16 mouse cellular contexts compared by ENCODE assay signal in genomic region chr1:67981386-67981785, GRCm38 (mm10).
"Had no signal": no experiment of that assay in that cellular context is flagged by ENCODE, and none has a peak within 500 bp of the region (broad histone marks: within the 10 kb centered on the region; RNA-seq: fewer than 3 reads in every experiment).

No protein-coding gene starts in this region.

- H3K9me3 ChIP-seq: neural tube, embryonic 12.5 days; neural tube, embryonic 13.5 days; neural tube, embryonic 15.5 days; stomach, embryonic 15.5 days had no signal

- H3K4me3 ChIP-seq: neural tube, embryonic 12.5 days; neural tube, embryonic 13.5 days; neural tube, embryonic 15.5 days; stomach, embryonic 15.5 days had no signal

- DNase-seq: retina, postnatal 1 day; right cerebral cortex, adult 18-20 months; right cerebral cortex, postnatal 14 days; right cerebral cortex, postnatal 25 days; right cerebral cortex, postnatal 4 days; spleen, adult 18-20 months; thymus, adult 18-20 months; thymus, adult 2 months; thymus, postnatal 14 days; thymus, postnatal 25 days; thymus, postnatal 36 days; thymus, postnatal 4 days had no signal

- H3K27ac ChIP-seq: neural tube, embryonic 12.5 days; neural tube, embryonic 13.5 days; neural tube, embryonic 15.5 days; stomach, embryonic 15.5 days had no signal

- H3K9ac ChIP-seq: neural tube, embryonic 12.5 days; neural tube, embryonic 13.5 days; neural tube, embryonic 15.5 days; stomach, embryonic 15.5 days had no signal

- H3K36me3 ChIP-seq: neural tube, embryonic 12.5 days; neural tube, embryonic 13.5 days; neural tube, embryonic 15.5 days; stomach, embryonic 15.5 days had no signal

- H3K27me3 ChIP-seq: neural tube, embryonic 12.5 days; neural tube, embryonic 13.5 days; neural tube, embryonic 15.5 days; stomach, embryonic 15.5 days had no signal

- H3K4me2 ChIP-seq: neural tube, embryonic 12.5 days; neural tube, embryonic 13.5 days; neural tube, embryonic 15.5 days; stomach, embryonic 15.5 days had no signal

- H3K4me1 ChIP-seq: neural tube, embryonic 12.5 days; neural tube, embryonic 13.5 days; neural tube, embryonic 15.5 days; stomach, embryonic 15.5 days had no signal
